Mouse (Mus musculus) CH12.LX (cell line): ENCODE measurements around the gene Thap2. TPM values are rescaled to one million over a fixed set of nuclear protein-coding genes. Genes with fewer than 3 reads are reported as not detected.

Experiments
- DNase-seq: peaks from one replicate; pipeline ENCODE4 v3.0.0-alpha.2; 2013; ENCODE audit errors: extremely low read depth
- H3K27ac ChIP-seq: 2 replicates; pipeline ENCODE4 v1.5.1; 2012; ENCODE audit warnings: low read depth, mild to moderate bottlenecking, control low read depth, moderate library complexity; ENCODE audit not compliant: insufficient read depth
- H3K27me3 ChIP-seq: replicated peaks from 2 replicates; pipeline ENCODE3; 2012; ENCODE audit warnings: inconsistent platforms
- H3K36me3 ChIP-seq, 2 experiments: replicated peaks in 1 of 2; 2 replicates each; pipeline versions ENCODE3 to v1.6.1; 2012; ENCODE audit warnings: inconsistent platforms in 1 of 2, low read length in 1 of 2, mild to moderate bottlenecking in 1 of 2, mixed read lengths in 1 of 2, moderate library complexity in 1 of 2; ENCODE audit not compliant: control insufficient read depth in 1 of 2, insufficient read depth in 1 of 2
- H3K4me1 ChIP-seq, 2 experiments: 2 replicates each; pipeline ENCODE4 v1.6.1; 2012; ENCODE audit warnings: inconsistent platforms in 1 of 2, moderate library complexity in 1 of 2; ENCODE audit not compliant: insufficient read depth in 2 of 2, control insufficient read depth in 1 of 2
- H3K4me2 ChIP-seq: 2 replicates; pipeline ENCODE4 v1.6.1; 2012; ENCODE audit warnings: low read depth, mild to moderate bottlenecking, control low read depth; ENCODE audit not compliant: poor library complexity, insufficient read depth, severe bottlenecking
- H3K4me3 ChIP-seq, 3 experiments: fragments of 150-350 bp in 1 of 3; sonication (generic) in 1 of 3; replicated peaks in 1 of 3; 2 replicates each; pipeline versions ENCODE3 to v1.5.1; 2011 to 2012; ENCODE audit warnings: low read depth in 2 of 3, low read length in 2 of 3, mild to moderate bottlenecking in 2 of 3, moderate library complexity in 2 of 3, control low read depth in 1 of 3, improper control_type of control experiment in 1 of 3, inconsistent platforms in 1 of 3, mixed read lengths in 1 of 3; ENCODE audit not compliant: poor library complexity in 1 of 3
- H3K79me2 ChIP-seq: replicated peaks from 2 replicates; pipeline ENCODE4 v1.6.1; 2012; ENCODE audit warnings: mild to moderate bottlenecking, moderate library complexity; ENCODE audit not compliant: control insufficient read depth, poor library complexity, insufficient read depth, severe bottlenecking; ENCODE audit errors: extremely low read depth
- H3K9ac ChIP-seq: 2 replicates; pipeline ENCODE4 v1.6.1; 2012; ENCODE audit warnings: low read depth, mild to moderate bottlenecking, control low read depth, moderate library complexity; ENCODE audit not compliant: insufficient read depth
- H3K9me3 ChIP-seq: replicated peaks from 2 replicates; pipeline ENCODE3; 2012; ENCODE audit warnings: low read length, inconsistent platforms, mixed read lengths
- BHLHE40 ChIP-seq: IDR thresholded peaks from 2 replicates; pipeline ENCODE4 v1.6.1; 2011; ENCODE audit warnings: mild to moderate bottlenecking, low read depth, low read length, improper control_type of control experiment
- CTCF ChIP-seq, 2 experiments: IDR thresholded peaks in 1 of 2; conservative IDR thresholded peaks in 1 of 2; 2 replicates each; pipeline ENCODE4 v1.5.1; 2011 to 2012; ENCODE audit warnings: low read depth in 2 of 2, low read length in 2 of 2, improper control_type of control experiment in 1 of 2, inconsistent platforms in 1 of 2, mild to moderate bottlenecking in 1 of 2, moderate library complexity in 1 of 2
- HCFC1 ChIP-seq: IDR thresholded peaks from 2 replicates; pipeline ENCODE4 v1.6.1; 2012; ENCODE audit warnings: low read depth, mild to moderate bottlenecking, inconsistent platforms, low read length, improper control_type of control experiment
- IRF4 ChIP-seq: IDR thresholded peaks from 2 replicates; pipeline ENCODE4 v1.6.1; 2014; ENCODE audit warnings: low read depth, mild to moderate bottlenecking, inconsistent platforms, low read length, improper control_type of control experiment
- JUN ChIP-seq: IDR thresholded peaks from 2 replicates; pipeline ENCODE4 v1.6.1; 2011; ENCODE audit warnings: low read depth, mild to moderate bottlenecking, low read length, improper control_type of control experiment, moderate library complexity; ENCODE audit not compliant: insufficient read depth
- MAFK ChIP-seq: IDR thresholded peaks from 2 replicates; pipeline ENCODE4 v1.6.1; 2011; ENCODE audit warnings: low read length, improper control_type of control experiment; ENCODE audit not compliant: insufficient replicate concordance
- MAX ChIP-seq: IDR thresholded peaks from 2 replicates; pipeline ENCODE4 v1.6.1; 2011; ENCODE audit warnings: low read length, improper control_type of control experiment
- MAZ ChIP-seq: IDR thresholded peaks from 2 replicates; pipeline ENCODE4 v1.6.1; 2012; ENCODE audit warnings: low read depth, mild to moderate bottlenecking, inconsistent platforms, low read length, improper control_type of control experiment, moderate library complexity
- MXI1 ChIP-seq: IDR thresholded peaks from 2 replicates; pipeline ENCODE4 v1.6.1; 2011; ENCODE audit warnings: mild to moderate bottlenecking, low read depth, low read length, improper control_type of control experiment
- NRF1 ChIP-seq: IDR thresholded peaks from 2 replicates; pipeline ENCODE4 v1.6.1; 2014; ENCODE audit warnings: low read depth, mild to moderate bottlenecking, inconsistent platforms, low read length, improper control_type of control experiment, moderate library complexity
- POLR2A ChIP-seq: IDR thresholded peaks from 2 replicates; pipeline ENCODE4 v1.6.1; 2011; ENCODE audit warnings: low read depth, mild to moderate bottlenecking, improper control_type of control experiment, low read length
- POLR2AphosphoS2 ChIP-seq: IDR thresholded peaks from 2 replicates; pipeline ENCODE4 v1.6.1; 2011; ENCODE audit warnings: low read depth, low read length, improper control_type of control experiment
- RCOR1 ChIP-seq: conservative IDR thresholded peaks from 2 replicates; pipeline ENCODE4 v1.6.1; 2012; ENCODE audit warnings: low read depth, mild to moderate bottlenecking, inconsistent platforms, low read length, improper control_type of control experiment
- SMC3 ChIP-seq: IDR thresholded peaks from 2 replicates; pipeline ENCODE4 v1.6.1; 2011; ENCODE audit warnings: low read depth, low read length, improper control_type of control experiment
- USF1 ChIP-seq: IDR thresholded peaks from 2 replicates; pipeline ENCODE4 v1.6.1; 2014; ENCODE audit warnings: low read depth, mild to moderate bottlenecking, inconsistent platforms, low read length, improper control_type of control experiment
- USF2 ChIP-seq: conservative IDR thresholded peaks from 2 replicates; pipeline ENCODE4 v1.6.1; 2011; ENCODE audit warnings: low read depth, low read length, improper control_type of control experiment
- dilution Hi-C: fragments of 300-500 bp; cut with MboI; formaldehyde crosslinking; loops from 2 replicates; pipeline ENCODE4 v1.14.3; 2020; ENCODE audit warnings: low sequenced_read_pairs; ENCODE audit not compliant: extremely low pct_unique_long_range_greater_than_20kb, extremely low pct_ligation_motif_present
- in situ Hi-C: fragments of 300-500 bp; cut with MboI; formaldehyde crosslinking; loops from 3 replicates; pipeline ENCODE4 v1.14.3; 2019; ENCODE audit warnings: low sequenced_read_pairs, low pct_ligation_motif_present, low pct_unique_long_range_greater_than_20kb, mixed read lengths
- polyA plus RNA-seq: library from polyadenylated mRNA; unstranded; fragments of >175 nt; gene quantifications from 2 replicates; pipeline ENCODE4 v1.2.1, GENCODE M21; 2012; ENCODE audit warnings: low read depth; ENCODE audit not compliant: insufficient read length
- total RNA-seq, 2 experiments: library from RNA; depleted of rRNA; stranded (reverse); fragments of 300-350 nt in 1 of 2; fragments of >200 nt in 1 of 2; gene quantifications; 2 replicates each; pipeline ENCODE4 v1.2.3; 2012 to 2014

Gene Thap2
- total and polyA plus RNA-seq, 3 experiments, result 4.8 to 11.3 (median 7.9) TPM

DNA sequence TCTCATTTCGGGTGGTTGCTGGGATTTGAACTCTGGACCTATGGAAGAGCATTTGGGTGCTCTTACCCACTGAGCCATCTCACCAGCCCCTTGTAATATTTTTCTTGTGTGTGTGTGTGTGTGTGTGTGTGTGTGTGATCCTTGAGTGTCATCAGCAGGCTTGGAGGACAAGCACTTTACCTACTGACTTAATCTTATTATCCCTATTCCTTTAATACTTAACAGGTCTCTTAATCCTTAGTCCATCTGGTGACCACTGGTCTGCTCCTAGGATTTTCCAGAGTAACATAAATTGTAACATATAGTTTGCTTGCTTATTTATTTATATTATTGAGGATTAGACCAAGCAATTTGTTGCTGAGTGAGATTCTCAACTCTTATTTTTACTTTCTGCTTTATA lies 7.7 kb upstream of the Thap2 start:
- Histone ChIP-seq H3K4me3 (peak overlapping the region in 1 of 3 experiments; percentile 32), H3K27me3 (no peaks in the 10 kb centered on the region), H3K9ac (peak overlapping the region; percentile 32; the same call in 1 of the 2 replicates), H3K27ac (no peak overlapping the region), H3K4me1 (peaks cover 7 to 46% of the 10 kb centered on the region in 2 experiments; a peak in 3 of 4 replicates), H3K4me2 (peak overlapping the region; percentile 87), H3K36me3 (peaks cover 22 to 66% of the 10 kb centered on the region in 2 experiments), H3K79me2 (peaks cover 88% of the 10 kb centered on the region), H3K9me3 (no peaks in the 10 kb centered on the region)
- no peak for DNase-seq
- in situ Hi-C loops (no loop called here), dilution Hi-C loops (no loop called here)
- TF ChIP-seq POLR2A, result no peak
- TF ChIP-seq RCOR1, result no peak
- no peak for TF ChIP-seq BHLHE40
- TF ChIP-seq USF1, result no peak
- no peak for TF ChIP-seq CTCF (conservative IDR thresholded peaks at IDR 0.05 in 1 of 2, IDR thresholded peaks at IDR 0.05 in 1 of 2; ENCODE audit: low read depth in 2 of 2, low read length in 2 of 2)

- peak overlapping the region; percentile 40 to 63 (median 48) for H3K4me3 ChIP-seq
Measured at GRCm38 (mm10) chr10:115391076-115391475, 6.8 kb upstream of the Thap2 start.

DNA sequence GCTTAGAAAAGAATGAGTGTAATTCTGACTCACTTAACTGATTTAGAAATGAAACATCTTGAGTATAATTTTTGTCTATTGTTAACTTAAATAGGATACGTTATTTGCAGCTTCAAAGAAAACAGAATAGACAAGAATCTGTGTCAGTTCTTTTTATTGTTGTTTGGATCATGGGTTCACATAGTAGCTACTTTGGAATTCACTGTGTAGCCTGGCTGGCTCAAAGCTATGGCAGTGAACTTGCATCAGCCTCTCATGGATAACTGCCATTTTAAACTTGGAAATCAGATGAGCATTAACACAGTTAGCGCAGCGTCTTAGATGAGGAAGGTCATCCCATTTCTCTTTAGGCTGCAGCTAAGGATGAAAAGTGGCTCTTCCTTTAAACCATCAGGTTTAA lies 3.6 kb upstream of the Thap2 start:
- Histone ChIP-seq H3K27ac (peak overlapping the region; percentile 50; the same call in 1 of the 2 replicates), H3K9ac (peak overlapping the region; percentile 93), H3K9me3 (no peaks in the 10 kb centered on the region), H3K4me1 (peaks cover 0 to 10% of the 10 kb centered on the region in 2 experiments; a peak in 2 of 4 replicates), H3K27me3 (no peaks in the 10 kb centered on the region), H3K79me2 (peaks cover 78% of the 10 kb centered on the region), H3K4me2 (peak overlapping the region; percentile 68), H3K4me3 (peak overlapping the region; percentile 59 to 85 (median 81)), H3K36me3 (peaks cover 7 to 31% of the 10 kb centered on the region in 2 experiments)
- TF ChIP-seq SMC3, result no peak
- TF ChIP-seq MAZ, result no peak
- TF ChIP-seq CTCF (conservative IDR thresholded peaks at IDR 0.05 in 1 of 2, IDR thresholded peaks at IDR 0.05 in 1 of 2; ENCODE audit: low read depth in 2 of 2, low read length in 2 of 2), result no peak
- TF ChIP-seq MXI1, result no peak
- TF ChIP-seq MAX, result no peak
- no peak for TF ChIP-seq JUN
- no peak for TF ChIP-seq IRF4
- TF ChIP-seq HCFC1, result no peak
- TF ChIP-seq USF2, result no peak
- no peak for TF ChIP-seq NRF1
- dilution Hi-C loops, result no loop called here
- DNase-seq, result no peak
- in situ Hi-C loops, result loop anchor here (5.0 kb wide), 1 partner anchor 56 kb away; no protein-coding TSS in a partner anchor

More at GRCm38 (mm10) chr10:115391076-115391475, 6.8 kb upstream of the Thap2 start:
- H3K9me3 ChIP-seq, result no peaks in the 10 kb centered on the region
- H3K36me3 ChIP-seq, result peaks cover 22 to 58% of the 10 kb centered on the region in 2 experiments
- peak overlapping the region; percentile 71 for H3K9ac ChIP-seq
- dilution Hi-C loops, result no loop called here
- H3K27ac ChIP-seq, result peak overlapping the region; percentile 46; the same call in 1 of the 2 replicates
- peak overlapping the region; percentile 93 for H3K4me2 ChIP-seq
- TF ChIP-seq MAFK, result no peak
- peak; percentile 52; the same call in 1 of the 2 replicates for TF ChIP-seq POLR2AphosphoS2
- DNase-seq, result no peak
- in situ Hi-C loops, result no loop called here
- H3K79me2 ChIP-seq, result peaks cover 87% of the 10 kb centered on the region
- no peaks in the 10 kb centered on the region for H3K27me3 ChIP-seq
- H3K4me1 ChIP-seq, result peaks cover 7 to 39% of the 10 kb centered on the region in 2 experiments; a peak in 3 of 4 replicates
